Comparison of ENCODE assay signal across 21 mouse cellular contexts in genomic region chr11:65205306-65205705, GRCm38 (mm10). TPM values are rescaled to one million over a fixed set of nuclear protein-coding genes. Genes with fewer than 3 reads are reported as not detected.
DNase-seq lines count a peak whose midpoint lies in the region; ATAC-seq and TF ChIP-seq lines count a peak whose summit lies in the region.
"Had no signal": no experiment of that assay in that cellular context is flagged by ENCODE, and none has a peak within 500 bp of the region (broad histone marks: within the 10 kb centered on the region; RNA-seq: fewer than 3 reads in every experiment).

No protein-coding gene starts in this region.

- no peaks in the 10 kb centered on the region for H3K79me2 ChIP-seq in heart, adult 2 months (replicated peaks; ENCODE audit: control insufficient read depth, insufficient read depth, low read length)

- TF ChIP-seq POLR2A in heart, adult 2 months (IDR thresholded peaks at IDR 0.05; ENCODE audit: insufficient read depth, low read depth, low read length) = no peak; the same call in 1 of the 2 replicates

- TF ChIP-seq CTCF in left cerebral cortex, adult 2 months (IDR thresholded peaks at IDR 0.05) = no peak
- no peak for TF ChIP-seq CTCF in heart, adult 2 months (IDR thresholded peaks at IDR 0.05)

- no peak overlapping the region for H3K4me3 ChIP-seq in left cerebral cortex, adult 2 months
- no peak overlapping the region for H3K4me3 ChIP-seq in heart, adult 2 months
- no peak overlapping the region for H3K4me3 ChIP-seq in heart, embryonic 15.5 days
- H3K4me3 ChIP-seq: embryonic facial prominence, embryonic 12.5 days; forebrain, embryonic 15.5 days; limb, embryonic 15.5 days; midbrain, embryonic 15.5 days had no signal

- H3K27ac ChIP-seq in left cerebral cortex, adult 2 months = no peak overlapping the region
- H3K27ac ChIP-seq in heart, adult 2 months = peak overlapping the region; percentile 79
- peak overlapping the region; percentile 84 for H3K27ac ChIP-seq in heart, embryonic 15.5 days
- H3K27ac ChIP-seq: embryonic facial prominence, embryonic 12.5 days; forebrain, embryonic 15.5 days; limb, embryonic 15.5 days; midbrain, embryonic 15.5 days had no signal

- 21% methylated on average over 5 of the region's 5 CpGs for WGBS in heart, adult 2 months
- 25% methylated on average over 5 of the region's 5 CpGs for WGBS in heart, embryonic 15.5 days

- no peaks in the 10 kb centered on the region for H3K27me3 ChIP-seq in heart, adult 2 months (ENCODE audit: control insufficient read depth, insufficient read depth, low read length)
- no peaks in the 10 kb centered on the region for H3K27me3 ChIP-seq in heart, embryonic 15.5 days
- H3K27me3 ChIP-seq: embryonic facial prominence, embryonic 12.5 days; forebrain, embryonic 15.5 days; limb, embryonic 15.5 days; midbrain, embryonic 15.5 days had no signal

- H3K9me3 ChIP-seq in heart, embryonic 15.5 days (replicated peaks) = no peaks in the 10 kb centered on the region
- H3K9me3 ChIP-seq: embryonic facial prominence, embryonic 12.5 days; forebrain, embryonic 15.5 days; limb, embryonic 15.5 days; midbrain, embryonic 15.5 days had no signal

- H3K4me2 ChIP-seq in heart, embryonic 15.5 days = no peak overlapping the region
- H3K4me2 ChIP-seq: embryonic facial prominence, embryonic 12.5 days; forebrain, embryonic 15.5 days; limb, embryonic 15.5 days; midbrain, embryonic 15.5 days had no signal

- intact Hi-C loops in left cerebral cortex, postnatal 4 days (cut with DNase I) = no loop called here
- intact Hi-C loops in left cerebral cortex, adult 2 months (cut with DNase I) = no loop called here
- intact Hi-C loops in heart, adult 2 months (cut with DNase I) = loop anchor here (5.0 kb wide), 2 partner anchors 97 to 462 kb away; no protein-coding TSS in a partner anchor

- no peak overlapping the region for H3K9ac ChIP-seq in heart, adult 2 months (ENCODE audit: low read depth, low read length)
- H3K9ac ChIP-seq in heart, embryonic 15.5 days = no peak overlapping the region
- H3K9ac ChIP-seq: embryonic facial prominence, embryonic 12.5 days; forebrain, embryonic 15.5 days; limb, embryonic 15.5 days; midbrain, embryonic 15.5 days had no signal

- TF ChIP-seq EP300 in heart, adult 2 months (IDR thresholded peaks at IDR 0.05; ENCODE audit: insufficient read depth, low read depth, low read length) = peak; percentile 97

- H3K36me3 ChIP-seq in heart, adult 2 months (ENCODE audit: control insufficient read depth, insufficient read depth, low read length) = no peaks in the 10 kb centered on the region; the same call in none of the 2 replicates
- peaks cover 19% of the 10 kb centered on the region for H3K36me3 ChIP-seq in heart, embryonic 15.5 days
- H3K36me3 ChIP-seq: embryonic facial prominence, embryonic 12.5 days; forebrain, embryonic 15.5 days; limb, embryonic 15.5 days; midbrain, embryonic 15.5 days had no signal

- ATAC-seq in heart, embryonic 15.5 days (replicated peaks; ENCODE audit: insufficient number of reproducible peaks, insufficient read depth, low FRiP score, low read depth) = peak; percentile 41; the same call in 1 of the 2 replicates
- no peak for ATAC-seq in megakaryocyte-erythroid progenitor cell, adult 5-6 weeks (replicated peaks; ENCODE audit: low FRiP score, low TSS enrichment, poor library complexity, severe bottlenecking)
- no peak for ATAC-seq in megakaryocyte progenitor cell, adult 5-6 weeks (replicated peaks; ENCODE audit: poor library complexity)
- ATAC-seq: forebrain, embryonic 15.5 days; hindbrain, embryonic 16.5 days; midbrain, embryonic 15.5 days had no signal

- peaks cover 8% of the 10 kb centered on the region; the same call in 1 of the 2 replicates for H3K4me1 ChIP-seq in heart, adult 2 months (ENCODE audit: control insufficient read depth, insufficient read depth, low read length)
- H3K4me1 ChIP-seq in heart, embryonic 15.5 days (replicated peaks) = peaks cover 61% of the 10 kb centered on the region
- H3K4me1 ChIP-seq: embryonic facial prominence, embryonic 12.5 days; forebrain, embryonic 15.5 days; limb, embryonic 15.5 days; midbrain, embryonic 15.5 days had no signal

- DNase-seq in left cerebral cortex, postnatal 4 days = peak; percentile 9
- DNase-seq in left cerebral cortex, adult 2 months (ENCODE audit: extremely low spot score in 1 of 2, low spot score in 2 of 2) = no peak
- peak; percentile 46 to 78 for DNase-seq in heart, adult 2 months
- peak; percentile 52 for DNase-seq in retina, embryonic 14.5 days (ENCODE audit: low spot score)
- DNase-seq: adrenal gland, postnatal 14 days; cerebellum, adult 11-12 months; kidney, adult 8-10 months; kidney, postnatal 36 days; right cerebral cortex, postnatal 4 days; thymus, postnatal 36 days had no signal

RNA-seq across cellular contexts. Expression of gene Arhgap44, which starts 42.5 kb away (rescaled TPM):
- total RNA-seq in left cerebral cortex, postnatal 4 days (2021) = 10 to 100 TPM; 64.0 to 68.3 TPM
- total RNA-seq in left cerebral cortex, adult 2 months (2021) = 100 to 1,000 TPM; 137 to 142 TPM
- total RNA-seq in heart, adult 2 months (2021) = 10 to 100 TPM; 21.8 to 26.6 TPM
- polyA plus RNA-seq in heart, adult 2 months (2012; rRNA removed) = 14.9 and 16.8 TPM in 2 replicates
- 10.5 and 12.9 TPM in 2 replicates for polyA plus RNA-seq in heart, embryonic 15.5 days (2015; fragmentation: Nextera tagmentation; extraction: Ambion mirVana)
- not detected in 2 replicates for total RNA-seq in megakaryocyte-erythroid progenitor cell, adult 5-6 weeks (2014; fragmentation: Nextera tagmentation)
- total RNA-seq in megakaryocyte-erythroid progenitor cell, adult 5-6 weeks (2017) = not detected in 2 replicates
- total RNA-seq in megakaryocyte progenitor cell, adult 5-6 weeks (2015) = not detected in 2 replicates
- not detected in 2 replicates for total RNA-seq in megakaryocyte progenitor cell, adult 5-6 weeks (2017)

RNA-seq across cellular contexts. Expression of gene 1700086D15Rik, which starts 45.6 kb away (rescaled TPM):
- 1 to 10 TPM; 4.5 to 5.4 TPM for total RNA-seq in left cerebral cortex, postnatal 4 days (2021)
- total RNA-seq in left cerebral cortex, adult 2 months (2021) = 1 to 10 TPM; 3.5 to 4.0 TPM
- total RNA-seq in heart, adult 2 months (2021) = under 1 TPM in 1 of 2 experiments, not detected in 1; 0.41 TPM
- polyA plus RNA-seq in heart, adult 2 months (2012; rRNA removed) = not detected in 2 replicates
- 0.11 TPM in 1 of 2 replicates, not detected in the other for polyA plus RNA-seq in heart, embryonic 15.5 days (2015; fragmentation: Nextera tagmentation; extraction: Ambion mirVana)
- not detected in 2 replicates for total RNA-seq in megakaryocyte-erythroid progenitor cell, adult 5-6 weeks (2014; fragmentation: Nextera tagmentation)
- not detected in 2 replicates for total RNA-seq in megakaryocyte-erythroid progenitor cell, adult 5-6 weeks (2017)
- not detected in 2 replicates for total RNA-seq in megakaryocyte progenitor cell, adult 5-6 weeks (2015)
- not detected in 2 replicates for total RNA-seq in megakaryocyte progenitor cell, adult 5-6 weeks (2017)
- polyA plus RNA-seq: embryonic facial prominence, embryonic 12.5 days; gonadal fat pad, adult 2 months; liver, embryonic 16.5 days; neural tube, embryonic 11.5 days had no signal

Comparison
In these comparisons a context has a peak if more than half of its experiments do, and no peak if none do; other contexts are left out.
1. DNase-seq: peak in left cerebral cortex, postnatal 4 days (single experiment), heart, adult 2 months (2 of 2) and retina, embryonic 14.5 days (single experiment); none in left cerebral cortex, adult 2 months (0 of 2).
2. RNA of gene Arhgap44, which starts 42.5 kb away (total RNA-seq): 137 to 142 TPM in left cerebral cortex, adult 2 months, 64.0 to 68.3 TPM in left cerebral cortex, postnatal 4 days and 21.8 to 26.6 TPM in heart, adult 2 months; not detected in megakaryocyte-erythroid progenitor cell, adult 5-6 weeks and not detected in megakaryocyte progenitor cell, adult 5-6 weeks; every median in the first group is over 10 times any median in the second.